Comparison of ENCODE assay signal across 25 mouse cellular contexts in the genomic region with DNA sequence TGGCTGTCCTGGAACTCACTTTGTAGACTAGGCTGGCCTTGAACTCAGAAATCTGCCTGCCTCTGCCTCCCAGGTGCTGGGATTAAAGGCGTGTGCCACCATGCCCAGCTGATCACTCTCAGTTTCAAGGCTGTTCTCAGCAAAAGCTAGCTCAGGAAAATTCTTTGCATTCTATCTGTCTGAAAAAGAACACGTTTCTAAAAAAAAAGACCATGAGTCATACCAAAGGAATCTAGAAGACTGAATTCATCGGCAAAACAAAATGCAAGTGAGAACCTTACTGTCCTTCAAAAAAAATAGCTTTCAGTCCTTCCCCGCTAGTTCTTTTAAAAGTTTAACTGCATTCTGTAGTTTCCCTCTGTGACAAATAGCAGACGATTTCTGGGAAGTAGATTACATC.
DNase-seq lines count a peak whose midpoint lies in the region; ATAC-seq and TF ChIP-seq lines count a peak whose summit lies in the region.
"Had no signal": no experiment of that assay in that cellular context is flagged by ENCODE, and none has a peak within 500 bp of the region (broad histone marks: within the 10 kb centered on the region; RNA-seq: fewer than 3 reads in every experiment).

No protein-coding gene starts in this region.

- H3K27me3 ChIP-seq in embryonic facial prominence, embryonic 14.5 days (replicated peaks; ENCODE audit: control insufficient read depth, insufficient read depth, low read length) = no peaks in the 10 kb centered on the region
- H3K27me3 ChIP-seq in embryonic facial prominence, embryonic 10.5 days (replicated peaks; ENCODE audit: low read depth, poor library complexity, severe bottlenecking) = no peaks in the 10 kb centered on the region
- H3K27me3 ChIP-seq: CH12.LX; embryonic facial prominence, embryonic 12.5 days; forebrain, embryonic 12.5 days; heart, embryonic 15.5 days; hindbrain, embryonic 13.5 days had no signal

- no peak overlapping the region for H3K4me2 ChIP-seq in embryonic facial prominence, embryonic 14.5 days (ENCODE audit: low read depth, low read length)
- H3K4me2 ChIP-seq: embryonic facial prominence, embryonic 12.5 days; forebrain, embryonic 12.5 days; heart, embryonic 11.5 days; heart, embryonic 15.5 days; hindbrain, embryonic 13.5 days had no signal

- peak; percentile 2 for DNase-seq in embryonic facial prominence, embryonic 14.5 days (ENCODE audit: low spot score)
- DNase-seq in embryonic facial prominence, embryonic 10.5 days (ENCODE audit: low spot score) = no peak
- no peak for DNase-seq in left cerebral cortex, adult 2 months (ENCODE audit: extremely low spot score in 1 of 2, low spot score in 2 of 2)
- no peak for DNase-seq in left cerebral cortex, postnatal 10 days (ENCODE audit: extremely low spot score in 1 of 2, low spot score in 2 of 2)
- DNase-seq in MN1 (ENCODE audit: low spot score) (peak; percentile 37), ZHBTc4 (ENCODE audit: low read depth, low spot score) (peak; percentile 1)
- DNase-seq in urinary bladder, postnatal 4 days (ENCODE audit: low spot score in 2 of 2) = no peak
- DNase-seq in gastrocnemius, postnatal 10 days = no peak
- DNase-seq: adrenal gland, adult 8-10 months; adrenal gland, postnatal 36 days; cerebellum, adult 11 months; cerebellum, adult 8-10 months; cerebellum, postnatal 14 days; embryo, embryonic 11 days; gastrocnemius, adult 2 months; heart, adult 2 months; heart, postnatal 14 days had no signal

- 67% methylated on average over 5 of the region's 5 CpGs for WGBS in embryonic facial prominence, embryonic 14.5 days
- WGBS in embryonic facial prominence, embryonic 10.5 days = 80% methylated on average over 5 of the region's 5 CpGs

- H3K4me1 ChIP-seq in embryonic facial prominence, embryonic 14.5 days (ENCODE audit: control insufficient read depth, insufficient read depth, low read length) = no peaks in the 10 kb centered on the region
- H3K4me1 ChIP-seq in embryonic facial prominence, embryonic 10.5 days = no peaks in the 10 kb centered on the region
- H3K4me1 ChIP-seq: embryonic facial prominence, embryonic 12.5 days; forebrain, embryonic 12.5 days; heart, embryonic 15.5 days; hindbrain, embryonic 13.5 days had no signal

- H3K9ac ChIP-seq in embryonic facial prominence, embryonic 14.5 days (ENCODE audit: low read depth, low read length) = no peak overlapping the region
- H3K9ac ChIP-seq: embryonic facial prominence, embryonic 12.5 days; forebrain, embryonic 12.5 days; heart, embryonic 15.5 days; hindbrain, embryonic 13.5 days had no signal

- no peak for ATAC-seq in embryonic facial prominence, embryonic 14.5 days (ENCODE audit: low read depth)
- ATAC-seq: forebrain, embryonic 16.5 days; hindbrain, postnatal 0 days had no signal

- no peak overlapping the region for H3K4me3 ChIP-seq in embryonic facial prominence, embryonic 14.5 days (ENCODE audit: low read depth, low read length)
- no peak overlapping the region for H3K4me3 ChIP-seq in embryonic facial prominence, embryonic 10.5 days
- no peak overlapping the region for H3K4me3 ChIP-seq in left cerebral cortex, adult 2 months
- H3K4me3 ChIP-seq: embryonic facial prominence, embryonic 12.5 days; forebrain, embryonic 12.5 days; gastrocnemius, adult 2 months; heart, adult 2 months; heart, embryonic 15.5 days; hindbrain, embryonic 13.5 days had no signal

- TF ChIP-seq CTCF in left cerebral cortex, adult 2 months (IDR thresholded peaks at IDR 0.05) = no peak

- no peaks in the 10 kb centered on the region for H3K9me3 ChIP-seq in embryonic facial prominence, embryonic 14.5 days (ENCODE audit: control insufficient read depth, low read length)
- no peaks in the 10 kb centered on the region for H3K9me3 ChIP-seq in embryonic facial prominence, embryonic 10.5 days
- H3K9me3 ChIP-seq: embryonic facial prominence, embryonic 12.5 days; forebrain, embryonic 12.5 days; heart, embryonic 15.5 days; hindbrain, embryonic 13.5 days had no signal

- intact Hi-C loops in left cerebral cortex, adult 2 months (cut with DNase I) = loop anchor here (2.0 kb wide), 1 partner anchor 36 kb away; no protein-coding TSS in a partner anchor
- intact Hi-C loops in left cerebral cortex, postnatal 10 days (cut with DNase I) = no loop called here

- H3K27ac ChIP-seq in embryonic facial prominence, embryonic 14.5 days (replicated peaks; ENCODE audit: low read depth, low read length) = no peak overlapping the region
- no peak overlapping the region for H3K27ac ChIP-seq in embryonic facial prominence, embryonic 10.5 days (replicated peaks)
- peak overlapping the region; percentile 82 for H3K27ac ChIP-seq in left cerebral cortex, adult 2 months
- H3K27ac ChIP-seq: embryonic facial prominence, embryonic 12.5 days; forebrain, embryonic 12.5 days; gastrocnemius, adult 2 months; heart, adult 2 months; heart, embryonic 15.5 days; hindbrain, embryonic 13.5 days; hindbrain, postnatal 0 days had no signal

- no peaks in the 10 kb centered on the region for H3K36me3 ChIP-seq in embryonic facial prominence, embryonic 14.5 days (ENCODE audit: control insufficient read depth, insufficient read depth, low read length)
- H3K36me3 ChIP-seq in embryonic facial prominence, embryonic 10.5 days (replicated peaks) = no peaks in the 10 kb centered on the region
- H3K36me3 ChIP-seq: embryonic facial prominence, embryonic 12.5 days; forebrain, embryonic 12.5 days; heart, embryonic 15.5 days; hindbrain, embryonic 13.5 days had no signal

Comparison
In these comparisons a context has a peak if more than half of its experiments do, and no peak if none do; other contexts are left out.
1. DNase-seq: peak in embryonic facial prominence, embryonic 14.5 days (single experiment), MN1 (single experiment) and ZHBTc4 (single experiment); none in embryonic facial prominence, embryonic 10.5 days (single experiment), left cerebral cortex, adult 2 months (0 of 2), left cerebral cortex, postnatal 10 days (0 of 2), urinary bladder, postnatal 4 days (0 of 2) and gastrocnemius, postnatal 10 days (single experiment).